Mouse (Mus musculus) heart, embryonic 11.5 days (tissue): Measurements from ENCODE around the gene Atoh8. TPM values are rescaled to one million over a fixed set of nuclear protein-coding genes. Genes with fewer than 3 reads are reported as not detected.

Source experiments
- ATAC-seq: fragments of 200-750 bp; cut with Nextera tagmentation; replicated peaks from 2 replicates; pipeline ENCODE4 v1.8.0; 2017; ENCODE audit warnings: moderate library complexity; ENCODE audit not compliant: insufficient number of reproducible peaks, low FRiP score, low TSS enrichment
- H3K27ac ChIP-seq: fragments of 300-500 bp; sonication (generic); 2 replicates; pipeline ENCODE4 v1.5.1; 2014; ENCODE audit warnings: mild to moderate bottlenecking, low read depth, low read length
- H3K27me3 ChIP-seq: fragments of 300-500 bp; sonication (generic); 2 replicates; pipeline ENCODE4 v1.6.1; 2014; ENCODE audit warnings: mild to moderate bottlenecking, low read length, mixed read lengths; ENCODE audit not compliant: control insufficient read depth, insufficient read depth
- H3K36me3 ChIP-seq: fragments of 300-500 bp; sonication (generic); 2 replicates; pipeline ENCODE4 v1.6.1; 2014; ENCODE audit warnings: mild to moderate bottlenecking, low read length, moderate library complexity, mixed read lengths; ENCODE audit not compliant: control insufficient read depth, insufficient read depth
- H3K4me1 ChIP-seq: fragments of 300-500 bp; sonication (generic); 2 replicates; pipeline ENCODE4 v1.6.1; 2014; ENCODE audit warnings: low read length; ENCODE audit not compliant: control insufficient read depth, insufficient read depth
- H3K4me2 ChIP-seq: fragments of 300-500 bp; sonication (generic); 2 replicates; pipeline ENCODE4 v1.6.1; 2014; ENCODE audit warnings: mild to moderate bottlenecking, moderate library complexity
- H3K4me3 ChIP-seq: fragments of 300-500 bp; sonication (generic); 2 replicates; pipeline ENCODE4 v1.5.1; 2014; ENCODE audit warnings: low read depth, low read length
- H3K9ac ChIP-seq: fragments of 300-500 bp; sonication (generic); 2 replicates; pipeline ENCODE4 v1.6.1; 2014; ENCODE audit warnings: mild to moderate bottlenecking, low read depth, low read length, moderate library complexity
- H3K9me3 ChIP-seq: fragments of 300-500 bp; sonication (generic); replicated peaks from 2 replicates; pipeline ENCODE4 v1.6.1; 2016; ENCODE audit warnings: low read length; ENCODE audit not compliant: control insufficient read depth
- WGBS: fragments of 180-500 bp; shearing (Covaris S2); extraction: QIAGEN DNeasy Blood & Tissue Kit; methylation state at CpG from one replicate; pipeline ENCODE4 v1.1.7; 2014; ENCODE audit not compliant: insufficient replicate concordance; 5-methylcytosine and 5-hydroxymethylcytosine counted together
- polyA plus RNA-seq: library from polyadenylated mRNA; unstranded; fragments of >200 nt; fragmentation: Nextera tagmentation; extraction: Ambion mirVana; gene quantifications from 2 replicates; pipeline ENCODE4 v1.2.1, GENCODE M21; 2014

Gene Atoh8
- polyA plus RNA-seq, 1 experiment from 2014 or later = 11.8 TPM

GRCm38 (mm10) chr6:72261683-72262320, 26.4 kb upstream of the Atoh8 start:
- no peaks in the 10 kb centered on the region for H3K36me3 ChIP-seq
- H3K27me3 ChIP-seq = no peaks in the 10 kb centered on the region
- no peak overlapping the region for H3K9ac ChIP-seq
- no peaks in the 10 kb centered on the region for H3K9me3 ChIP-seq
- H3K4me2 ChIP-seq = no peak overlapping the region
- ATAC-seq = no peak
- peaks cover 10% of the 10 kb centered on the region; the same call in 1 of the 2 replicates for H3K4me1 ChIP-seq
- H3K27ac ChIP-seq = no peak overlapping the region
- no peak overlapping the region for H3K4me3 ChIP-seq
- 82% methylated on average over 12 of the region's 12 CpGs for WGBS

GRCm38 (mm10) chr6:72260981-72261682, 25.8 kb upstream of the Atoh8 start:
- peak overlapping the region; percentile 52 for H3K4me2 ChIP-seq
- H3K27ac ChIP-seq = 0 out of 2 replicates have a peak overlapping the region, but pooled peaks have one; percentile 22
- WGBS = 25% methylated on average over 19 of the region's 19 CpGs
- H3K4me3 ChIP-seq = no peak overlapping the region
- peaks cover 10% of the 10 kb centered on the region; the same call in 1 of the 2 replicates for H3K4me1 ChIP-seq
- no peaks in the 10 kb centered on the region for H3K36me3 ChIP-seq
- peak; percentile 76 for ATAC-seq
- no peaks in the 10 kb centered on the region for H3K9me3 ChIP-seq
- H3K27me3 ChIP-seq = no peaks in the 10 kb centered on the region
- H3K9ac ChIP-seq = 0 out of 2 replicates have a peak overlapping the region, but pooled peaks have one; percentile 28

GRCm38 (mm10) chr6:72259474-72259873, 24.1 kb upstream of the Atoh8 start:
- H3K27ac ChIP-seq = no peak overlapping the region
- no peaks in the 10 kb centered on the region for H3K9me3 ChIP-seq
- H3K4me1 ChIP-seq = peaks cover 15% of the 10 kb centered on the region
- no peak for ATAC-seq
- no peaks in the 10 kb centered on the region for H3K27me3 ChIP-seq
- H3K36me3 ChIP-seq = no peaks in the 10 kb centered on the region
- no peak overlapping the region for H3K9ac ChIP-seq
- no peak overlapping the region for H3K4me3 ChIP-seq
- 71% methylated on average over 7 of the region's 7 CpGs for WGBS
- no peak overlapping the region for H3K4me2 ChIP-seq

- Histone ChIP-seq H3K36me3 (no peaks in the 10 kb centered on the region), H3K9me3 (no peaks in the 10 kb centered on the region), H3K27ac (no peak overlapping the region), H3K4me2 (no peak overlapping the region), H3K4me1 (peaks cover 17% of the 10 kb centered on the region), H3K4me3 (no peak overlapping the region), H3K27me3 (no peaks in the 10 kb centered on the region), H3K9ac (no peak overlapping the region)
- ATAC-seq = no peak
- 59% methylated on average over 6 of the region's 6 CpGs for WGBS
Observed at GRCm38 (mm10) chr6:72255294-72255693, 19.9 kb upstream of the Atoh8 start.

GRCm38 (mm10) chr6:72254588-72255075, 19.3 kb upstream of the Atoh8 start:
- H3K27ac ChIP-seq = 0 out of 2 replicates have a peak overlapping the region, but pooled peaks have one; percentile 22
- no peaks in the 10 kb centered on the region for H3K36me3 ChIP-seq
- no peaks in the 10 kb centered on the region for H3K9me3 ChIP-seq
- ATAC-seq = peak; percentile 55; the same call in 1 of the 2 replicates
- no peaks in the 10 kb centered on the region for H3K27me3 ChIP-seq
- H3K9ac ChIP-seq = no peak overlapping the region
- no peak overlapping the region for H3K4me2 ChIP-seq
- peaks cover 17% of the 10 kb centered on the region for H3K4me1 ChIP-seq
- H3K4me3 ChIP-seq = no peak overlapping the region
- WGBS = 35% methylated on average over 10 of the region's 10 CpGs

GRCm38 (mm10) chr6:72253911-72254587, 18.7 kb upstream of the Atoh8 start:
- Histone ChIP-seq H3K4me1 (peaks cover 17% of the 10 kb centered on the region), H3K4me2 (no peak overlapping the region), H3K4me3 (no peak overlapping the region), H3K36me3 (no peaks in the 10 kb centered on the region), H3K9me3 (no peaks in the 10 kb centered on the region), H3K27me3 (no peaks in the 10 kb centered on the region), H3K27ac (0 out of 2 replicates have a peak overlapping the region, but pooled peaks have one; percentile 22), H3K9ac (no peak overlapping the region)
- WGBS = 81% methylated on average over 4 of the region's 4 CpGs
- ATAC-seq = no peak

GRCm38 (mm10) chr6:72253168-72253567, 17.8 kb upstream of the Atoh8 start:
- 62% methylated on average over 4 of the region's 4 CpGs for WGBS
- no peak for ATAC-seq
- H3K27ac ChIP-seq = no peak overlapping the region

GRCm38 (mm10) chr6:72252433-72252832, 17.1 kb upstream of the Atoh8 start:
- Histone ChIP-seq H3K27me3 (no peaks in the 10 kb centered on the region), H3K27ac (no peak overlapping the region), H3K4me3 (no peak overlapping the region), H3K4me2 (no peak overlapping the region), H3K9me3 (no peaks in the 10 kb centered on the region), H3K9ac (no peak overlapping the region), H3K4me1 (peaks cover 17% of the 10 kb centered on the region), H3K36me3 (no peaks in the 10 kb centered on the region)
- ATAC-seq = no peak
- 71% methylated on average over 1 of the region's 1 CpGs for WGBS

More at GRCm38 (mm10) chr6:72253168-72253567, 17.8 kb upstream of the Atoh8 start:
- peaks cover 17% of the 10 kb centered on the region for H3K4me1 ChIP-seq
- H3K9ac ChIP-seq = no peak overlapping the region
- no peak overlapping the region for H3K4me3 ChIP-seq
- no peak overlapping the region for H3K4me2 ChIP-seq
- no peaks in the 10 kb centered on the region for H3K27me3 ChIP-seq
- no peaks in the 10 kb centered on the region for H3K36me3 ChIP-seq
- no peaks in the 10 kb centered on the region for H3K9me3 ChIP-seq
